Mouse (Mus musculus) CD8-positive naive resting alpha-beta T cell, adult 2 months (primary cell): ENCODE results near the gene Plxdc2.
"Not testable (repeated sequence)": the region's sequence is repeated elsewhere in the genome, so short reads cannot be mapped to it uniquely, and the experiment has no call there.

Experiments
- DNase-seq, 2 experiments: peaks; one replicate each; pipeline ENCODE4 v3.0.0; 2022; ENCODE audit warnings: low read depth in 2 of 2, low spot score in 2 of 2

Gene Plxdc2

GRCm38 (mm10) chr2:16738241-16738640 lies 382.1 kb downstream of the Plxdc2 start:
- no peak for DNase-seq

GRCm38 (mm10) chr2:16741813-16742212 lies 385.7 kb downstream of the Plxdc2 start:
- no peak for DNase-seq

- DNase-seq, result no peak
Observed at GRCm38 (mm10) chr2:16743568-16743967, 387.5 kb downstream of the Plxdc2 start.

GRCm38 (mm10) chr2:16749302-16749909 lies 393.3 kb downstream of the Plxdc2 start:
- DNase-seq, result no peak

- no peak for DNase-seq
Observed at GRCm38 (mm10) chr2:16757158-16757557, 401.1 kb downstream of the Plxdc2 start.

GRCm38 (mm10) chr2:16759766-16760165 lies 403.7 kb downstream of the Plxdc2 start:
- no peak for DNase-seq

GRCm38 (mm10) chr2:16769149-16769548 lies 413.0 kb downstream of the Plxdc2 start:
- DNase-seq, result not testable (repeated sequence)

- DNase-seq, result no peak
Observed at GRCm38 (mm10) chr2:16773398-16774113, 417.5 kb downstream of the Plxdc2 start.

GRCm38 (mm10) chr2:16774114-16774433 lies 418.0 kb downstream of the Plxdc2 start:
- no peak for DNase-seq

- DNase-seq, result no peak
Observed at GRCm38 (mm10) chr2:16795283-16795682, 439.2 kb downstream of the Plxdc2 start.
